33 mouse cellular contexts compared by ENCODE assay signal in genomic region chr7:120145191-120145590, GRCm38 (mm10). TPM values are rescaled to one million over a fixed set of nuclear protein-coding genes. Genes with fewer than 3 reads are reported as not detected.
"Had no signal": no experiment of that assay in that cellular context is flagged by ENCODE, and none has a peak within 500 bp of the region (broad histone marks: within the 10 kb centered on the region; RNA-seq: fewer than 3 reads in every experiment).

TSS of gene Zp2 (minus strand) at chr7:120145291.

- ATAC-seq: forebrain, embryonic 13.5 days; forebrain, embryonic 14.5 days; forebrain, embryonic 15.5 days; forebrain, embryonic 16.5 days; forebrain, postnatal 0 days had no signal

- DNase-seq: cerebellum, adult 2 months; cerebellum, adult 8-10 months; cerebellum, adult 9-10 months; cerebellum, adult 9-11 months; cerebellum, postnatal 10 days; cerebellum, postnatal 14 days; cerebellum, postnatal 25 days; cerebellum, postnatal 36 days; embryo, embryonic 11 days; forebrain, postnatal 0 days; gastrocnemius, adult 2 months; gastrocnemius, postnatal 10 days; gastrocnemius, postnatal 14 days; gastrocnemius, postnatal 25 days; gastrocnemius, postnatal 36 days; heart, adult 18-20 months; heart, adult 2 months had no signal

- H3K9me3 ChIP-seq: embryonic facial prominence, embryonic 10.5 days; embryonic facial prominence, embryonic 12.5 days; embryonic facial prominence, embryonic 13.5 days; embryonic facial prominence, embryonic 15.5 days; forebrain, embryonic 10.5 days; forebrain, embryonic 12.5 days; forebrain, embryonic 13.5 days; forebrain, embryonic 15.5 days had no signal

- H3K9ac ChIP-seq: embryonic facial prominence, embryonic 12.5 days; embryonic facial prominence, embryonic 13.5 days; embryonic facial prominence, embryonic 15.5 days; forebrain, embryonic 12.5 days; forebrain, embryonic 13.5 days; forebrain, embryonic 15.5 days; forebrain, postnatal 0 days had no signal

- H3K27me3 ChIP-seq: embryonic facial prominence, embryonic 12.5 days; embryonic facial prominence, embryonic 13.5 days; embryonic facial prominence, embryonic 15.5 days; forebrain, embryonic 15.5 days had no signal

- H3K4me3 ChIP-seq: embryonic facial prominence, embryonic 10.5 days; embryonic facial prominence, embryonic 12.5 days; embryonic facial prominence, embryonic 13.5 days; embryonic facial prominence, embryonic 15.5 days; erythroblast, embryonic 14.5 days; forebrain, embryonic 10.5 days; forebrain, embryonic 12.5 days; forebrain, embryonic 13.5 days; forebrain, embryonic 15.5 days; gastrocnemius, adult 2 months; heart, adult 2 months had no signal

- H3K4me2 ChIP-seq: embryonic facial prominence, embryonic 12.5 days; embryonic facial prominence, embryonic 13.5 days; embryonic facial prominence, embryonic 15.5 days; forebrain, embryonic 12.5 days; forebrain, embryonic 13.5 days; forebrain, embryonic 15.5 days had no signal

- H3K36me3 ChIP-seq: embryonic facial prominence, embryonic 10.5 days; embryonic facial prominence, embryonic 12.5 days; embryonic facial prominence, embryonic 13.5 days; embryonic facial prominence, embryonic 15.5 days; forebrain, embryonic 10.5 days; forebrain, embryonic 12.5 days; forebrain, embryonic 15.5 days had no signal

- H3K4me1 ChIP-seq: embryonic facial prominence, embryonic 13.5 days; embryonic facial prominence, embryonic 15.5 days; forebrain, embryonic 12.5 days; forebrain, embryonic 13.5 days; forebrain, embryonic 15.5 days had no signal

- H3K27ac ChIP-seq: embryonic facial prominence, embryonic 10.5 days; embryonic facial prominence, embryonic 12.5 days; embryonic facial prominence, embryonic 13.5 days; embryonic facial prominence, embryonic 15.5 days; forebrain, embryonic 10.5 days; forebrain, embryonic 12.5 days; forebrain, embryonic 13.5 days; forebrain, embryonic 15.5 days; gastrocnemius, adult 2 months; heart, adult 2 months had no signal

RNA-seq across cellular contexts. Expression of gene Zp2, which starts in this region (rescaled TPM):
- total RNA-seq: common myeloid progenitor, adult 5-6 weeks; forebrain, postnatal 0 days; granulocyte monocyte progenitor cell, adult 5-6 weeks had no signal
- polyA plus RNA-seq: cerebellum, adult 2 months; embryonic facial prominence, embryonic 11.5 days; embryonic facial prominence, embryonic 12.5 days; embryonic facial prominence, embryonic 13.5 days; erythroblast, embryonic 14.5 days; forebrain, embryonic 10.5 days; forebrain, embryonic 11.5 days; forebrain, embryonic 12.5 days; forebrain, embryonic 13.5 days; forebrain, embryonic 14.5 days; forebrain, embryonic 15.5 days; forebrain, embryonic 16.5 days; gonadal fat pad, adult 2 months had no signal
